10 mouse cellular contexts compared by ENCODE assay signal in genomic region chr12:32920185-32920788, GRCm38 (mm10). TPM values are rescaled to one million over a fixed set of nuclear protein-coding genes. Genes with fewer than 3 reads are reported as not detected.
DNase-seq lines count a peak whose midpoint lies in the region; ATAC-seq and TF ChIP-seq lines count a peak whose summit lies in the region.
"Had no signal": no experiment of that assay in that cellular context is flagged by ENCODE, and none has a peak within 500 bp of the region (broad histone marks: within the 10 kb centered on the region; RNA-seq: fewer than 3 reads in every experiment).

No protein-coding gene starts in this region.

- H3K4me1 ChIP-seq in G1E (ENCODE audit: insufficient read depth, low read depth, low read length): peaks cover 3% of the 10 kb centered on the region; the same call in 1 of the 2 replicates
- H3K4me1 ChIP-seq in bone marrow, adult 2 months (ENCODE audit: control insufficient read depth, insufficient read depth, low read length): peaks cover 6% of the 10 kb centered on the region
- no peaks in the 10 kb centered on the region for H3K4me1 ChIP-seq in hindbrain, embryonic 14.5 days (replicated peaks; ENCODE audit: control insufficient read depth, insufficient read depth, low read length)
- H3K4me1 ChIP-seq: heart, embryonic 15.5 days had no signal

- H3K9ac ChIP-seq in hindbrain, embryonic 14.5 days: no peak overlapping the region
- H3K9ac ChIP-seq: heart, embryonic 15.5 days; neural tube, embryonic 13.5 days had no signal

- TF ChIP-seq CTCF in layer of hippocampus, adult 2 months (conservative IDR thresholded peaks at IDR 0.05): peak; percentile 90
- peak; percentile 93 for TF ChIP-seq CTCF in G1E (IDR thresholded peaks at IDR 0.05; ENCODE audit: low read depth, low read length)
- peak; percentile 94 for TF ChIP-seq CTCF in bone marrow, adult 2 months (IDR thresholded peaks at IDR 0.05; ENCODE audit: control insufficient read depth, insufficient read depth, low read length)

- TF ChIP-seq POLR2A in bone marrow, adult 2 months (IDR thresholded peaks at IDR 0.05; ENCODE audit: borderline replicate concordance, control insufficient read depth, low read depth, low read length): no peak

- H3K27ac ChIP-seq in layer of hippocampus, adult 2 months: no peak overlapping the region
- H3K27ac ChIP-seq in bone marrow, adult 2 months (ENCODE audit: control insufficient read depth, insufficient read depth, low read depth, low read length, poor library complexity): no peak overlapping the region
- H3K27ac ChIP-seq in hindbrain, embryonic 14.5 days: no peak overlapping the region
- H3K27ac ChIP-seq: heart, embryonic 15.5 days; neural tube, embryonic 13.5 days had no signal

- peak in 1 of 2 experiments; percentile 75 for DNase-seq in layer of hippocampus, adult 2 months (ENCODE audit: low spot score in 2 of 2)
- DNase-seq in layer of hippocampus, adult 9-11 months: no peak
- DNase-seq in G1E (ENCODE audit: low spot score): peak; percentile 57
- peak; percentile 61 for DNase-seq in gastrocnemius, postnatal 25 days
- DNase-seq in lung, adult 18-20 months: peak; percentile 81 to 87
- peak; percentile 57 for DNase-seq in right cerebral cortex, postnatal 4 days
- no peak for DNase-seq in hindbrain, embryonic 14.5 days (ENCODE audit: low spot score)

- H3K27me3 ChIP-seq in G1E (ENCODE audit: insufficient read depth, low read length): peaks cover 28% of the 10 kb centered on the region
- H3K27me3 ChIP-seq in hindbrain, embryonic 14.5 days (ENCODE audit: control insufficient read depth, insufficient read depth, low read length): no peaks in the 10 kb centered on the region
- H3K27me3 ChIP-seq: heart, embryonic 15.5 days; neural tube, embryonic 13.5 days had no signal

- H3K36me3 ChIP-seq in G1E (replicated peaks): no peaks in the 10 kb centered on the region
- H3K36me3 ChIP-seq in hindbrain, embryonic 14.5 days (replicated peaks; ENCODE audit: control insufficient read depth, insufficient read depth): no peaks in the 10 kb centered on the region
- H3K36me3 ChIP-seq: heart, embryonic 15.5 days; neural tube, embryonic 13.5 days had no signal

- no peak overlapping the region for H3K4me2 ChIP-seq in hindbrain, embryonic 14.5 days (replicated peaks)
- H3K4me2 ChIP-seq: heart, embryonic 15.5 days; neural tube, embryonic 13.5 days had no signal

- 45% methylated on average over 8 of the region's 8 CpGs for WGBS in bone marrow, adult 2 months
- 68% methylated on average over 8 of the region's 8 CpGs for WGBS in hindbrain, embryonic 14.5 days

- ATAC-seq in G1E (ENCODE audit: extremely low read depth, insufficient number of reproducible peaks, low FRiP score, poor library complexity, severe bottlenecking): peak; percentile 42; the same call in 1 of the 2 replicates
- ATAC-seq in hindbrain, embryonic 14.5 days (ENCODE audit: low FRiP score): no peak

- no peak overlapping the region for H3K4me3 ChIP-seq in layer of hippocampus, adult 2 months
- H3K4me3 ChIP-seq in G1E (ENCODE audit: low read depth, low read length): no peak overlapping the region
- no peak overlapping the region for H3K4me3 ChIP-seq in bone marrow, adult 2 months (replicated peaks; ENCODE audit: control insufficient read depth, low read depth, low read length)
- no peak overlapping the region for H3K4me3 ChIP-seq in hindbrain, embryonic 14.5 days (replicated peaks; ENCODE audit: low read length)
- H3K4me3 ChIP-seq: heart, embryonic 15.5 days; neural tube, embryonic 13.5 days had no signal

- no peaks in the 10 kb centered on the region for H3K9me3 ChIP-seq in G1E (replicated peaks)
- no peaks in the 10 kb centered on the region for H3K9me3 ChIP-seq in hindbrain, embryonic 14.5 days (ENCODE audit: control insufficient read depth, low read length)
- H3K9me3 ChIP-seq: heart, embryonic 15.5 days; neural tube, embryonic 13.5 days had no signal

RNA-seq across cellular contexts. Expression of gene Sypl, which starts 33.4 kb away (rescaled TPM):
- total RNA-seq in layer of hippocampus, adult 2 months (2021): 10 to 100 TPM; 44.1 to 46.0 TPM
- 63.6 and 71.5 TPM in 2 replicates for total RNA-seq in G1E (2014; fragmentation: Nextera tagmentation)
- total RNA-seq in G1E (2017): 56.3 and 57.9 TPM in 2 replicates
- 4.2 and 5.5 TPM in 2 replicates for polyA plus RNA-seq in G1E (2012)
- polyA plus RNA-seq in bone marrow, adult 2 months (2011; ENCODE audit: insufficient read depth, insufficient read length, low replicate concordance, missing spikeins): 8.8 and 25.4 TPM in 2 replicates
- 100 to 1,000 TPM; 124 to 147 TPM for total RNA-seq in gastrocnemius, postnatal 25 days (2021)
- polyA plus RNA-seq in hindbrain, embryonic 14.5 days (2014; fragmentation: Nextera tagmentation; extraction: Ambion mirVana): 50.1 and 50.7 TPM in 2 replicates

Comparison
In these comparisons a context has a peak if more than half of its experiments do, and no peak if none do; other contexts are left out.
1. DNase-seq: peak in G1E (single experiment), gastrocnemius, postnatal 25 days (single experiment), lung, adult 18-20 months (2 of 2) and right cerebral cortex, postnatal 4 days (single experiment); none in layer of hippocampus, adult 9-11 months (single experiment) and hindbrain, embryonic 14.5 days (single experiment).
2. Peak in every context shown above with its lines, with median percentiles within 50 percentile points of each other: CTCF ChIP-seq.